Mouse (Mus musculus): ENCODE results near the gene Tifab. TPM values are rescaled to one million over a fixed set of nuclear protein-coding genes. Genes with fewer than 3 reads are reported as not detected.

Tifab gene
- polyA plus RNA-seq (2012; rRNA removed; ENCODE audit: low replicate concordance) = 5.3 and 8.6 TPM in 2 replicates

DNA sequence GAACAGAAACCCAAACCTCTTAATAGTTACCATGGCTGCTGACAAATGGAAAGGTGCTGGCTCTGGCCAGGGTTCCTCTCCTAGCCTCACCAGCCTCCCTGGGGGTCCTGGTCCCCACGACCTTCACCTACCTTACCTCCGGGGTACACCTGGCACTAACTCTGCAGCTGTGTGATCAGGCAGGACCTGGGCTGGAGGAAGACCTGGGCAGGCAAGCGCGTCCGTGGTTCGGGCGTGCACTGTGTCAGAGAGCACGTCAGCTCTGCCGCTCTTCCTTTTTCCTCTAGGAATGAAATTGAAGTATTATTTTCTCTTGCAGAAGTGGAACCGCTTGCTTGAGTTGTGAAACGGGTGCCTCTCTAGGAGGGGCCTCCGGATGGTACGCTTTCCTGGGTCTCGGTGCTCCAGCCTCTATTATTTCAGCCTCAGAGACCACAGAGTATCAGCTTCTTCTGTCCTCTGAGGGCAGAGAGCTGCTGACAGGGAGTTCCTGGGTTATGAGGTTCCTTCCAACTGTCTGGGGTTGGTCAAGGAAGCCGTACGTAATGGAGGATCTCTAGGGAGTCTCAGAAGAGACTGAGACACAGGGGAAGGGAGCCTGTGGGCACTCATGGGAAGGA lies at the start of gene Tifab:
Gene Tifab, minus strand, starts transcription at position 470 of the 620 bp plus-strand sequence.

DNA sequence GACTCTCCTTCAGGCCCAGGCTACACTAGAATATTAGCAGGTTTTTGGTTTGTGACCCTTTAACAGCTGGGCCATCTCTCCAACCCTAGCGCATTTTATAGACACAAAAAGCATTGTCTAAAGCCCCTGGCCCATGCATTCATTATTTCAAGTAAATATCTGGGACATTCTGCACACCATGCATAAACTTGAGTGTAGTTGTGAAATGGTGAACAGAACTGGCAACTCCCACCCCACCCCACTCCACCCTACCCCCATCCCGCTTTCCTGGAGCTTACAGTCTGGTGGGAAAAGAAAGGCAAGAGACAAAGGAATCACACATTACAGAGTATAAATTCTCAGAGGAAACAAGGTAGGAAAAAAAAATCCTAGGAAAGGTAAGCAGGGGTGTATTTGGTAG lies 42.5 kb downstream of the Tifab start, which contains the start of gene H2afy:
Gene H2afy, minus strand, starts transcription at position 162 of the 400 bp plus-strand sequence.

Other genes with a start within 250 kb of the Tifab start
- gene H2afy, start 42.5 kb downstream of the Tifab start, polyA plus RNA-seq (2012; rRNA removed; ENCODE audit: low replicate concordance) = 57.6 and 133 TPM in 2 replicates
- gene Neurog1, start 73.3 kb upstream of the Tifab start, polyA plus RNA-seq (2012; rRNA removed; ENCODE audit: low replicate concordance) = not detected in 2 replicates
- gene Cxcl14, start 117.7 kb upstream of the Tifab start, polyA plus RNA-seq (2012; rRNA removed; ENCODE audit: low replicate concordance) = 20.3 and 248 TPM in 2 replicates
- gene Gm3045, start 247.7 kb upstream of the Tifab start, polyA plus RNA-seq (2012; rRNA removed; ENCODE audit: low replicate concordance) = 0.10 TPM in 1 of 2 replicates, not detected in the other